ENCODE assay signal across 23 mouse cellular contexts in the genomic region with DNA sequence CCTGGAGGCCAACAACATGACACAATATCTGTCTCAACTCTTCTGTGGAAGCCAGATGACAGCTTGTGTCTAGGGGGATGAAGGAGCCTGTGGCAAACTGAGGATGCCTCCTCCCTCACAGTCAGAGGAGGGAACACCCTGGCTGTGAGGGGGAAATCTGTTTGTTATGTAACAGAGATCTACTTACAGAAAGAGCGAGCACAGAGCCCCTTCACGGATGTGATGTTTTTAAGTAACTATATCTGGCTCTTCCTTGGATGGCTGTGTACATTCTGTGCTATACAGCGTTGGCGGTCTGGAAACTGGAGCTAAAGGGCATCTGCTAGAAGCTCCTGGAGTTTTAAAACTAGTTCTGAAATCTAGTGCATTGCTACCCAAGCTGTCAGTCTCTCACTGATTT.
DNase-seq lines count a peak whose midpoint lies in the region; ATAC-seq and TF ChIP-seq lines count a peak whose summit lies in the region.
"Had no signal": no experiment of that assay in that cellular context is flagged by ENCODE, and none has a peak within 500 bp of the region (broad histone marks: within the 10 kb centered on the region; RNA-seq: fewer than 3 reads in every experiment).

No protein-coding gene starts in this region.

- H3K4me3 ChIP-seq in heart, adult 2 months, result no peak overlapping the region
- H3K4me3 ChIP-seq: embryonic facial prominence, embryonic 10.5 days; forebrain, embryonic 13.5 days; heart, embryonic 10.5 days; hindbrain, embryonic 13.5 days; intestine, embryonic 15.5 days; midbrain, embryonic 10.5 days; neural tube, embryonic 13.5 days had no signal

- intact Hi-C loops in left cerebral cortex, postnatal 14 days (cut with DNase I), result no loop called here
- intact Hi-C loops in heart, adult 2 months (cut with DNase I), result no loop called here

- ATAC-seq in granulocyte monocyte progenitor cell, adult 5-6 weeks (replicated peaks; ENCODE audit: poor library complexity, severe bottlenecking), result no peak
- ATAC-seq: forebrain, embryonic 13.5 days; intestine, embryonic 15.5 days; Patski had no signal

- H3K4me1 ChIP-seq in heart, adult 2 months (ENCODE audit: control insufficient read depth, insufficient read depth, low read length), result no peaks in the 10 kb centered on the region

- H3K27ac ChIP-seq in heart, adult 2 months, result no peak overlapping the region
- H3K27ac ChIP-seq: embryonic facial prominence, embryonic 10.5 days; forebrain, embryonic 13.5 days; heart, embryonic 10.5 days; hindbrain, embryonic 13.5 days; intestine, embryonic 15.5 days; midbrain, embryonic 10.5 days; neural tube, embryonic 13.5 days had no signal

- H3K36me3 ChIP-seq in heart, adult 2 months (ENCODE audit: control insufficient read depth, insufficient read depth, low read length), result peaks cover 8% of the 10 kb centered on the region
- H3K36me3 ChIP-seq: embryonic facial prominence, embryonic 10.5 days; intestine, embryonic 15.5 days; midbrain, embryonic 10.5 days had no signal

- no peaks in the 10 kb centered on the region for H3K79me2 ChIP-seq in heart, adult 2 months (replicated peaks; ENCODE audit: control insufficient read depth, insufficient read depth, low read length)

- no peak for TF ChIP-seq CTCF in heart, adult 2 months (IDR thresholded peaks at IDR 0.05)

- no peaks in the 10 kb centered on the region for H3K27me3 ChIP-seq in heart, adult 2 months (ENCODE audit: control insufficient read depth, insufficient read depth, low read length)
- H3K27me3 ChIP-seq: forebrain, embryonic 13.5 days; hindbrain, embryonic 13.5 days; intestine, embryonic 15.5 days; neural tube, embryonic 13.5 days; Patski had no signal

- peak; percentile 36 to 40 for DNase-seq in layer of hippocampus, adult 8-10 months (ENCODE audit: low spot score in 2 of 2)
- no peak for DNase-seq in layer of hippocampus, postnatal 10 days (ENCODE audit: low spot score in 2 of 2)
- peak; percentile 36 to 41 for DNase-seq in frontal cortex, postnatal 14 days (ENCODE audit: low spot score in 2 of 2)
- peak; percentile 76 to 87 for DNase-seq in left cerebral cortex, postnatal 14 days (ENCODE audit: low spot score in 2 of 2)
- DNase-seq in telencephalon, adult 2 months (ENCODE audit: low read depth, low spot score), result peak; percentile 94
- DNase-seq in heart, adult 2 months, result no peak
- DNase-seq: gastrocnemius, postnatal 10 days; heart, postnatal 10 days; kidney, postnatal 10 days; liver; lung, adult 18-20 months; lung, postnatal 36 days; spleen, adult 18-20 months; thymus, adult 2 months had no signal

- H3K9ac ChIP-seq in heart, adult 2 months (ENCODE audit: low read depth, low read length), result no peak overlapping the region
- H3K9ac ChIP-seq: forebrain, embryonic 13.5 days; hindbrain, embryonic 13.5 days; intestine, embryonic 15.5 days; neural tube, embryonic 13.5 days had no signal

- no peak for TF ChIP-seq POLR2A in heart, adult 2 months (IDR thresholded peaks at IDR 0.05; ENCODE audit: insufficient read depth, low read depth, low read length)

- no peak for TF ChIP-seq EP300 in heart, adult 2 months (IDR thresholded peaks at IDR 0.05; ENCODE audit: insufficient read depth, low read depth, low read length)

- WGBS in heart, adult 2 months, result 82% methylated on average over 4 of the region's 4 CpGs

Comparison
In these comparisons a context has a peak if more than half of its experiments do, and no peak if none do; other contexts are left out.
1. DNase-seq: peak in layer of hippocampus, adult 8-10 months (2 of 2), frontal cortex, postnatal 14 days (2 of 2), left cerebral cortex, postnatal 14 days (2 of 2) and telencephalon, adult 2 months (single experiment); none in layer of hippocampus, postnatal 10 days (0 of 2) and heart, adult 2 months (0 of 2).